Mouse (Mus musculus): ENCODE results near the gene Rpl22.

DNA sequence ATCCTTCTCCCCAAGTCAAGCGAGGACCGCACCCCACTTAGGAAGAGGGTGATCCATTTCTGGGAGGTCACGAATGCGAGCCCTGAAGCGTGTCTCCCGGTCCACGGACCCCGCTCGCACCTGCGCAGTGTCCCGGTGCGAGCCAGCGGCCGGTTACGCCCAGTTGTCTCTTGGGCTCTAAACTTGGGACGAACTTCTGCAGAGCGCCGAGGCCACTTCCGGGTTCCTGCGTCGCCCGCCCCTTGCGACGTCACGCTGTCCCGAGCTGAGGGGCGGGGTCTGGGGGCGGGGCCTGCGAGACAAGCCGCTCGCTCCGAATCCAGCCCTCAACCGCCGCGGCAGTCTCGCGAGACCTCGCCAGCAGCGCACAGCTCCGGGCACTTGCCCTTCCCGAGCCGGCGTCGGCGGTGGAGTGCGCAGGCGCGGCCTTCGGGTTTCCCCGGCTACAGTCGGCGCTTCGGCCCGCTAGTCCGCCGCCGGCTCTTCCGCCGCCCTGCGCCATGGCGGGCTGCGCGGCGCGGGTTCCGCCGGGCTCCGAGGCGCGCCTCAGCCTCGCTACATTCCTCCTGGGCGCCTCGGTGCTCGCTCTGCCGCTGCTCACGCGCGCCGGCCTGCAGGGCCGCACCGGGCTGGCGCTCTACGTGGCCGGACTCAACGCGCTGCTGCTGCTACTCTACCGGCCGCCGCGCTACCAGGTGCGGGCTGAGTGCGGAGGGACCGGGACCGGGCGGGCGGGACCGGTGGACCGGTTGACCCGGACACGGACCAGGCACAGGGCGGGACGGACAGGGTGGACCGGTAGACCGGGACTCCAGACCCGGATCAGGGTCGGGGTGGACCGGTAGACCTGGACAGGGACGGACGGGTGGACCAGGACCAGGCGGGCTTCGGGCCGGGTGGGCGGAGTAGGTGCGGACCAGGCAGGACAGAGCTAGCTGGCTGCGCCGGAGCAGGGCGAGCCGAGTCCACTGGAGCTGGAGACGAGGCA is 28.4 kb upstream of the Rpl22 start, which contains the start of gene Icmt:
- TF ChIP-seq CTCF (conservative IDR thresholded peaks at IDR 0.05 in 1 of 2, IDR thresholded peaks at IDR 0.05 in 1 of 2; ENCODE audit: low read depth in 2 of 2, low read length in 2 of 2) = no peak; a peak in 1 of 4 replicates
- TF ChIP-seq KAT2A (IDR thresholded peaks at IDR 0.05; ENCODE audit: insufficient replicate concordance, low read length) = 0 out of 2 replicates have a peak, but pooled peaks have one; percentile 25
- TF ChIP-seq MAFK (IDR thresholded peaks at IDR 0.05; ENCODE audit: insufficient replicate concordance, low read length) = no peak
- TF ChIP-seq ZC3H11A (IDR thresholded peaks at IDR 0.05; ENCODE audit: low read depth, low read length) = no peak
- TF ChIP-seq EP300 (IDR thresholded peaks at IDR 0.05; ENCODE audit: low read length) = no peak
- no peak for TF ChIP-seq RCOR1 (conservative IDR thresholded peaks at IDR 0.05; ENCODE audit: low read depth, low read length)
- TF ChIP-seq RAD21 (IDR thresholded peaks at IDR 0.05; ENCODE audit: low read depth, low read length) = no peak
- peak; percentile 56 for TF ChIP-seq SIN3A (IDR thresholded peaks at IDR 0.05; ENCODE audit: low read length)
- TF ChIP-seq TCF12 (IDR thresholded peaks at IDR 0.05; ENCODE audit: low read depth, low read length) = peak; percentile 60
- TF ChIP-seq MAZ (IDR thresholded peaks at IDR 0.05; ENCODE audit: low read depth, low read length) = no peak
- peak; percentile 94 for TF ChIP-seq POLR2A (IDR thresholded peaks at IDR 0.05; ENCODE audit: low read depth, low read length)
- TF ChIP-seq MXI1 (IDR thresholded peaks at IDR 0.05; ENCODE audit: low read depth, low read length) = peak; percentile 59; the same call in 1 of the 2 replicates
- no peak for TF ChIP-seq MEF2A (IDR thresholded peaks at IDR 0.05; ENCODE audit: borderline replicate concordance, low read depth, low read length)
